Mouse (Mus musculus) ES-Bruce4 (cell line): ENCODE measurements around the gene Nrm. TPM values are rescaled to one million over a fixed set of nuclear protein-coding genes. Genes with fewer than 3 reads are reported as not detected.

Experiments used
- H3K27ac ChIP-seq: 2 replicates; pipeline ENCODE4 v1.5.1; 2012; ENCODE audit warnings: low read length, inconsistent platforms; ENCODE audit not compliant: insufficient read depth
- H3K27me3 ChIP-seq: 2 replicates; pipeline ENCODE4 v1.6.1; 2012; ENCODE audit warnings: mild to moderate bottlenecking, low read length, inconsistent platforms; ENCODE audit not compliant: control insufficient read depth, poor library complexity, insufficient read depth, severe bottlenecking
- H3K36me3 ChIP-seq: 2 replicates; pipeline ENCODE4 v1.6.1; 2012; ENCODE audit warnings: inconsistent platforms, mild to moderate bottlenecking, low read length, moderate library complexity; ENCODE audit not compliant: control insufficient read depth, poor library complexity, insufficient read depth, severe bottlenecking
- H3K4me1 ChIP-seq: one replicate; pipeline ENCODE4 v1.8.1; 2011; ENCODE audit warnings: low read length; ENCODE audit not compliant: control insufficient read depth, insufficient read depth
- H3K4me3 ChIP-seq: 2 replicates; pipeline ENCODE4 v1.5.1; 2011; ENCODE audit warnings: low read depth, mild to moderate bottlenecking, low read length
- H3K9ac ChIP-seq: 2 replicates; pipeline ENCODE4 v1.6.1; 2012; ENCODE audit warnings: low read depth, mild to moderate bottlenecking, inconsistent platforms; ENCODE audit not compliant: poor library complexity, severe bottlenecking
- H3K9me3 ChIP-seq: replicated peaks from 2 replicates; pipeline ENCODE4 v1.6.1; 2012; ENCODE audit warnings: mild to moderate bottlenecking, low read length, inconsistent platforms; ENCODE audit not compliant: control insufficient read depth, poor library complexity, insufficient read depth, severe bottlenecking
- CTCF ChIP-seq: IDR thresholded peaks from one replicate; pipeline ENCODE4 v1.8.1; 2011; ENCODE audit warnings: low read depth, low read length
- EP300 ChIP-seq: IDR thresholded peaks from 2 replicates; pipeline ENCODE4 v1.6.1; 2011; ENCODE audit warnings: low read depth, low read length; ENCODE audit not compliant: insufficient read depth
- POLR2A ChIP-seq: IDR thresholded peaks from one replicate; pipeline ENCODE4 v1.8.1; 2011; ENCODE audit warnings: low read length; ENCODE audit not compliant: insufficient read depth
- polyA plus RNA-seq: library from polyadenylated mRNA; stranded (reverse); fragments of >200 nt; gene quantifications from 2 replicates; pipeline ENCODE4 v1.2.4, GENCODE M21; 2011; ENCODE audit warnings: low read depth; ENCODE audit not compliant: missing spikeins, insufficient read depth, insufficient read length

The Nrm gene
- polyA plus RNA-seq, 1 experiment = 32.9 TPM

DNA sequence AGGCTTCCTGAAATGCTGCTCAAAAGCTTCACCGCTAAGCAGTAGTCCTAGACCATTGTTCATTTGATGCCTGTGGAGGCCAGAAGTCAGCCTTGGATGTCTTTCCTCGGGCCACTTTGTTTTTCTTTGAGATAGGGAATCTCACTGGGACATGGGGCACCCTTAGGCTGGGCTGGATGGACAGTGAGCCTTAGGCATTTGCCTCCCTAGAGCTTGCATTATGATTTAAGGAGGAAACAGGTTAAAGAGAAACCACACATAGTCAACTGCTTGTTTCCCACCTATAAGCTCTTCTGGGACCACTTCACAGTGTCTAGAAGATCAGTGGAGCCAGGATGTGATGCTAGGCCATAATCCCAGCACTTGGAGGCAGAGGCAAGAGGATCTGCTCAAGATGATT is 1.3 kb upstream of the Nrm start:
- H3K27me3 ChIP-seq = no peaks in the 10 kb centered on the region
- H3K36me3 ChIP-seq = peaks cover 35% of the 10 kb centered on the region
- H3K27ac ChIP-seq = no peak overlapping the region
- no peak overlapping the region for H3K4me3 ChIP-seq
- H3K9me3 ChIP-seq = no peaks in the 10 kb centered on the region
- TF ChIP-seq EP300 (no peak), CTCF (no peak), POLR2A (no peak)
- H3K9ac ChIP-seq = no peak overlapping the region
- H3K4me1 ChIP-seq = peaks cover 5% of the 10 kb centered on the region

DNA sequence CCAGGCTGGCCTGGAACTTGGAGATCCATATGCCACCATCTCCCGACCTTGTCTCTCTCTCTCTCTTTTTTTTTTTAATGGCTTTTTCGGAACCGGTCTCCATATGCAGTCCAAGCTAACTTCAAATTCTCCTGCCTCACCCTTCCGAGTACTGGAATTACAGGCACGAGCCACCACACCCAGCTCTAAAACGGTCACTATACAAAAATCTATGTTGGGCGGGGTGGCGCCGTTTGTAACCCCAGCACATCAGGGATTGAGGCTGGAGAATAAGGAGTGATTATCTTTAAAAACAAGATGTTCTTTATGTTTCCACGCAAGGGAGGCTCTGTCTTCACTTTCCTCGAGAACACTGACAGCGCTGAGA is 304 bp upstream of the Nrm start:
- peak overlapping the region; percentile 84 for H3K4me3 ChIP-seq
- peaks cover 29% of the 10 kb centered on the region for H3K36me3 ChIP-seq
- peak overlapping the region; percentile 59 for H3K27ac ChIP-seq
- no peaks in the 10 kb centered on the region for H3K27me3 ChIP-seq
- peaks cover 5% of the 10 kb centered on the region for H3K4me1 ChIP-seq
- no peaks in the 10 kb centered on the region for H3K9me3 ChIP-seq
- TF ChIP-seq POLR2A (no peak), EP300 (no peak), CTCF (no peak)
- peak overlapping the region; percentile 46 for H3K9ac ChIP-seq

DNA sequence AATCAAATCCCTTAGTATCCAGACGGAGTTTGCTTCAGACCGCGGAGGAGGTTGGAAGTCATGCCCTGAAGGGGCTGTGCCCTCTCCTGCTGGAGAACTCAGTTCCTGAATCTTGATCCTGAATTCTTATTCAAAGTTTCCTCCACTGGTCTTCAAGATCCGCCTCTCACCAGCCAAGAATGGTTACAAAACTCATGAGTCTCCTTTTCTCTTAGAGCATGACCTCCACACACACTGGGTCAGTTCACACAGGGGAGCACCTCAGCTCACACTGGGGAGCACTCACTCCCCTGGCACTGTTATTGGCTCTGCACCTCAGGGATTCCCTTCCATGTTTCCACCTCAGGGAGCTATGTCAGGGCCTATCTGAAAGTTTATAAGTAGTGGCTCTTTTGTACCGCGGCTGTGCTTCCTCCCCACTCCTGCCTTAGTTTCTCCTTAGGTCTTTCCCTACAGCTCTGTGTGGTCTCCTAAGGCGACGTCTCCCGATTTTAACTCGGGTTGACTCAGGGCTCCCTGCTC is 3.8 kb downstream of the Nrm start:
- Histone ChIP-seq H3K4me3 (no peak overlapping the region; the same call in 1 of the 2 replicates), H3K4me1 (peaks cover 5% of the 10 kb centered on the region), H3K36me3 (no peaks in the 10 kb centered on the region), H3K27me3 (no peaks in the 10 kb centered on the region), H3K9me3 (no peaks in the 10 kb centered on the region), H3K9ac (peak overlapping the region; percentile 82), H3K27ac (peak overlapping the region; percentile 60)
- TF ChIP-seq POLR2A (no peak), CTCF (no peak), EP300 (0 out of 2 replicates have a peak, but pooled peaks have one; percentile 3)

DNA sequence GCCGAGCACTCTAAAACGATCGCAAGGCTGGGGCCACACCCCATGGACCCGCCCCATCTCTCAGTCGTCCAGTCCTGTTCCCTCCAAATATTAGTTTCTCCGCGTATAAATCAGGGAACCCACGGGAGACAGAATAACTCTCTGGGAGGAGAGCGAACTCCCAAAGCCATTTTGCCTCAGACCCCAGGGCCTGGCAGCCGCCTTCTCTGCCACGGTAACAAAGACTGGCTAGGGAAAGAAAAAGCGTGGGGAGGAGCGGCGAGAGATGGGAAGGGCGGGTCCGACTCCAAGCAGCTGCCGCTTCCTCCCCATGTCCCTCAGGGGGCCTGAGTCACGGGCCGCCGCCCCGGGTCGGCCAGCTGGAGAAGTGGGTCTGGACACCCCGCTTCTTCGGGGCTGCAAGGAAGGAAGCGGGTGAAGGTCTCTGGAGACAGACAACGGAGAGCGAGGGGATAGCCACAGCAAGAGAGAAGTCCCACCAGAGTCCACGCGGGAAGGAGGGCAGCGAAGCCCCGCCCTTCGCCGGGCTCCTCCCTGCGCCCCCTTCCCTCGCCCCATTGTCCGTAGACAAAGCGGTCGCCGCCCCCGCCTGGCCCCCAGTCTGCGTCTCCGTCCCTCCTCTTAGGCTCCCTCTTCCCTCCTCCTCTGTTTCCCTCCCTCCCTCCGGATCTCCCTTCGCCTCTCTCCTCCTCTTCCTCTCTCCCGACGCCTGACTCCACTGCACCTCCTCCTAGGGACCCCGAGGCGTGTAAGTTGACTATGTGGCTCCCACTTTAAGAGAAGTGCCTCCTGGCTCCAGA is 4.6 kb downstream of the Nrm start, which contains the start of gene Ppp1r18:
Gene Ppp1r18 (plus strand): TSS at position 113 of the 800 bp plus-strand sequence.
- Histone ChIP-seq H3K9ac (peak within 1 kb of the TSS; percentile 82), H3K27me3 (no peaks in the 10 kb centered on the region), H3K4me1 (peaks cover 5% of the 10 kb centered on the region), H3K36me3 (no peaks in the 10 kb centered on the region), H3K27ac (peak within 1 kb of the TSS; percentile 60), H3K4me3 (peak within 1 kb of the TSS; percentile 91), H3K9me3 (no peaks in the 10 kb centered on the region)
- TF ChIP-seq EP300 (peak; percentile 31; the same call in 1 of the 2 replicates), CTCF (no peak)

DNA sequence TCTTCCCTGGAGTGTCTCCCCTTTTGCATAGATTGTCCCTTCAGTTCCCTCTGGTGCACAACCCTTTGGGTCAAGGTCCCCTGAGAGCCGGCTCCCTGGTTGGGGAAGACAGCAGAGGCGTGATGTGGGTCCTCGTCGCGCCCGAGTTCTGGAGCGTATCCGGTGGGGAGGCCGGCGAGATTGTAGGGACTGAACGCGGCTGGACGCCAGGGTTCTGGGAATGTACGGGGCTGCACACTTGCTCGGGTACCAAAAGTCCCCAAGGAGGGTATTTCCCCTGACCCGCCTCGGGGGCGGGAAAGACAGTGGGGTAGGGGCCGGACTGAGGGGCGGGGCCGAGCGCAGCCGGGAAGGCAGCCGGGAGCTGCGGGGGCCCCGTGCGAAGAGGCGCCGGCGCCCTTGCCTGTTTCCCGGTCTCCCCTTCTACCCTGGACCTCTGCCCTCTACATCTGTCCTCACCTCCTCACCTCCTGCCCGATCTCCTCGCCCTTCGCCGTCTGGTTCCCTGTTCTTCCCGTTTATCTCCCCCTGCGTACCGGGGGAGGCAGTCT is 5.2 kb downstream of the Nrm start:
- TF ChIP-seq POLR2A (no peak), EP300 (no peak), CTCF (no peak)
- peak overlapping the region; percentile 39 for H3K27ac ChIP-seq
- H3K9me3 ChIP-seq = no peaks in the 10 kb centered on the region
- peaks cover 5% of the 10 kb centered on the region for H3K4me1 ChIP-seq
- H3K27me3 ChIP-seq = no peaks in the 10 kb centered on the region
- no peaks in the 10 kb centered on the region for H3K36me3 ChIP-seq
- H3K4me3 ChIP-seq = peak overlapping the region; percentile 91
- peak overlapping the region; percentile 82 for H3K9ac ChIP-seq
